Mouse (Mus musculus) liver, adult 2 months (tissue): ENCODE measurements around the gene Supt7l. TPM values are rescaled to one million over a fixed set of nuclear protein-coding genes. Genes with fewer than 3 reads are reported as not detected.
A peak's percentile ranks its signal among the peaks of the same experiment; 100 is the strongest.

Experiments
- DNase-seq: peaks from one replicate; pipeline ENCODE4 v3.0.0-alpha.2; 2011; ENCODE audit warnings: low read depth, low spot score; ENCODE audit errors: extremely low read depth
- H3K27ac ChIP-seq: fragments of 200-500 bp; replicated peaks from 2 replicates; pipeline ENCODE4 v1.5.1; 2012; ENCODE audit warnings: low read depth, mild to moderate bottlenecking, control low read depth, inconsistent platforms, low read length; ENCODE audit not compliant: insufficient read depth
- H3K27me3 ChIP-seq: fragments of 200-500 bp; 2 replicates; pipeline ENCODE4 v1.6.1; 2012; ENCODE audit warnings: mild to moderate bottlenecking, moderate library complexity, low read length, inconsistent platforms; ENCODE audit not compliant: control insufficient read depth, insufficient read depth
- H3K36me3 ChIP-seq: fragments of 200-500 bp; 2 replicates; pipeline ENCODE4 v1.6.1; 2012; ENCODE audit warnings: low read length, inconsistent platforms; ENCODE audit not compliant: control insufficient read depth, insufficient read depth
- H3K4me1 ChIP-seq: fragments of 200-500 bp; 2 replicates; pipeline ENCODE4 v1.6.1; 2011; ENCODE audit warnings: low read length; ENCODE audit not compliant: control insufficient read depth, insufficient read depth
- H3K4me3 ChIP-seq: fragments of 200-500 bp; 2 replicates; pipeline ENCODE4 v1.5.1; 2011; ENCODE audit warnings: low read depth, mild to moderate bottlenecking, control low read depth, low read length, moderate library complexity; ENCODE audit not compliant: insufficient read depth
- H3K79me2 ChIP-seq: fragments of 200-500 bp; 2 replicates; pipeline ENCODE4 v1.6.1; 2012; ENCODE audit warnings: inconsistent platforms, mild to moderate bottlenecking, low read length, moderate library complexity; ENCODE audit not compliant: control insufficient read depth, insufficient read depth
- H3K9ac ChIP-seq: fragments of 200-500 bp; 2 replicates; pipeline ENCODE4 v1.6.1; 2012; ENCODE audit warnings: low read depth, mild to moderate bottlenecking, control low read depth, inconsistent platforms, low read length
- CTCF ChIP-seq: fragments of 200-500 bp; IDR thresholded peaks from 2 replicates; pipeline ENCODE4 v1.5.1; 2011; ENCODE audit warnings: low read depth, low read length, control low read depth
- POLR2A ChIP-seq: fragments of 200-500 bp; IDR thresholded peaks from 2 replicates; pipeline ENCODE4 v1.6.1; 2011; ENCODE audit warnings: low read length, control low read depth; ENCODE audit not compliant: insufficient read depth; ENCODE audit errors: extremely low read depth
- WGBS: fragments of 180-500 bp; shearing (Covaris S2); methylation state at CpG from one replicate; pipeline ENCODE4 v1.1.7; 2018; 5-methylcytosine and 5-hydroxymethylcytosine counted together
- polyA plus RNA-seq: library from polyadenylated mRNA; depleted of rRNA; stranded (reverse); fragments of >200 nt; gene quantifications from 2 replicates; pipeline ENCODE4 v1.2.3, GENCODE M21; 2012
- total RNA-seq: library from RNA; depleted of rRNA; stranded (reverse); fragments of >200 nt; gene quantifications from 2 replicates; pipeline ENCODE4 v1.2.3, GENCODE M21; 2014

Supt7l gene
- total and polyA plus RNA-seq, 2 experiments: 6.6 to 6.8 TPM

- Histone ChIP-seq H3K4me1 (no peaks in the 10 kb centered on the region), H3K79me2 (no peaks in the 10 kb centered on the region), H3K27me3 (no peaks in the 10 kb centered on the region), H3K27ac (no peak overlapping the region), H3K9ac (no peak overlapping the region), H3K36me3 (no peaks in the 10 kb centered on the region), H3K4me3 (no peak overlapping the region)
- TF ChIP-seq CTCF: no peak
- TF ChIP-seq POLR2A: no peak
- 94% methylated on average over 7 of the region's 7 CpGs for WGBS
- DNase-seq: no peak
These were observed 38.4 kb upstream of the Supt7l start for GRCm38 (mm10) chr5:31566026-31566425.

- H3K27ac ChIP-seq: no peak overlapping the region
- H3K27me3 ChIP-seq: no peaks in the 10 kb centered on the region
- WGBS: 64% methylated on average over 4 of the region's 4 CpGs
- H3K4me3 ChIP-seq: no peak overlapping the region
- no peak for DNase-seq
- no peaks in the 10 kb centered on the region for H3K4me1 ChIP-seq
- no peaks in the 10 kb centered on the region for H3K36me3 ChIP-seq
- no peak overlapping the region for H3K9ac ChIP-seq
- TF ChIP-seq POLR2A: no peak
- no peak for TF ChIP-seq CTCF
- H3K79me2 ChIP-seq: no peaks in the 10 kb centered on the region
These were observed 37.4 kb upstream of the Supt7l start for GRCm38 (mm10) chr5:31564976-31565375.

- Histone ChIP-seq H3K9ac (no peak overlapping the region), H3K27me3 (no peaks in the 10 kb centered on the region), H3K36me3 (no peaks in the 10 kb centered on the region), H3K4me3 (no peak overlapping the region), H3K27ac (no peak overlapping the region), H3K79me2 (no peaks in the 10 kb centered on the region), H3K4me1 (no peaks in the 10 kb centered on the region)
- WGBS: 61% methylated on average over 7 of the region's 7 CpGs
- TF ChIP-seq POLR2A (no peak), CTCF (no peak)
- no peak for DNase-seq
These were observed 36.3 kb upstream of the Supt7l start for GRCm38 (mm10) chr5:31563905-31564304.

- Histone ChIP-seq H3K4me1 (no peaks in the 10 kb centered on the region), H3K79me2 (no peaks in the 10 kb centered on the region), H3K4me3 (no peak overlapping the region), H3K27ac (no peak overlapping the region), H3K27me3 (no peaks in the 10 kb centered on the region), H3K36me3 (no peaks in the 10 kb centered on the region), H3K9ac (no peak overlapping the region)
- WGBS: 12% methylated on average over 6 of the region's 6 CpGs
- TF ChIP-seq CTCF: peak; percentile 82
- no peak for TF ChIP-seq POLR2A
- DNase-seq: peak; percentile 51
These were observed 35.9 kb upstream of the Supt7l start for GRCm38 (mm10) chr5:31563496-31563895.

- Histone ChIP-seq H3K27ac (no peak overlapping the region), H3K36me3 (peaks cover 3% of the 10 kb centered on the region), H3K79me2 (no peaks in the 10 kb centered on the region), H3K4me1 (no peaks in the 10 kb centered on the region), H3K9ac (no peak overlapping the region), H3K27me3 (no peaks in the 10 kb centered on the region), H3K4me3 (no peak overlapping the region)
- TF ChIP-seq POLR2A (no peak), CTCF (no peak)
- peak; percentile 7 for DNase-seq
- WGBS: 77% methylated on average over 7 of the region's 7 CpGs
These were observed 34.5 kb upstream of the Supt7l start for GRCm38 (mm10) chr5:31562036-31562666.

GRCm38 (mm10) chr5:31560352-31560751 is 32.7 kb upstream of the Supt7l start:
- Histone ChIP-seq H3K79me2 (no peaks in the 10 kb centered on the region), H3K36me3 (peaks cover 16% of the 10 kb centered on the region), H3K4me3 (no peak overlapping the region), H3K4me1 (no peaks in the 10 kb centered on the region), H3K27ac (no peak overlapping the region), H3K27me3 (no peaks in the 10 kb centered on the region), H3K9ac (no peak overlapping the region)
- TF ChIP-seq POLR2A: no peak
- TF ChIP-seq CTCF: no peak
- no peak for DNase-seq
- 100% methylated on average over 2 of the region's 2 CpGs for WGBS
